Mouse (Mus musculus) midbrain, embryonic 16.5 days (tissue): ENCODE measurements around the gene Glrp1. TPM values are rescaled to one million over a fixed set of nuclear protein-coding genes. Genes with fewer than 3 reads are reported as not detected.

Experiments used
- ATAC-seq: fragments of 200-750 bp; cut with Nextera tagmentation; 2 replicates; pipeline ENCODE4 v1.8.0; 2017; ENCODE audit warnings: moderate TSS enrichment
- H3K27ac ChIP-seq: fragments of 300-500 bp; sonication (generic); 2 replicates; pipeline ENCODE4 v1.5.1; 2014; ENCODE audit warnings: mild to moderate bottlenecking, low read length, mixed read lengths
- H3K27me3 ChIP-seq: fragments of 300-500 bp; sonication (generic); 2 replicates; pipeline ENCODE4 v1.6.1; 2014; ENCODE audit warnings: low read depth, low read length, mixed read lengths; ENCODE audit not compliant: control insufficient read depth, insufficient read depth
- H3K36me3 ChIP-seq: fragments of 300-500 bp; sonication (generic); 2 replicates; pipeline ENCODE4 v1.6.1; 2014; ENCODE audit warnings: mild to moderate bottlenecking, low read length, moderate library complexity, mixed read lengths; ENCODE audit not compliant: control insufficient read depth, insufficient read depth
- H3K4me1 ChIP-seq: fragments of 300-500 bp; sonication (generic); 2 replicates; pipeline ENCODE4 v1.6.1; 2014; ENCODE audit warnings: mild to moderate bottlenecking, low read length, mixed read lengths; ENCODE audit not compliant: control insufficient read depth, insufficient read depth
- H3K4me2 ChIP-seq: fragments of 300-500 bp; sonication (generic); 2 replicates; pipeline ENCODE4 v1.6.1; 2014; ENCODE audit warnings: mild to moderate bottlenecking, low read length, mixed read lengths
- H3K4me3 ChIP-seq: fragments of 300-500 bp; sonication (generic); 2 replicates; pipeline ENCODE4 v1.5.1; 2014; ENCODE audit warnings: low read depth, mild to moderate bottlenecking, low read length, moderate library complexity, mixed read lengths
- H3K9ac ChIP-seq: fragments of 300-500 bp; sonication (generic); 2 replicates; pipeline ENCODE4 v1.6.1; 2014; ENCODE audit warnings: low read depth, low read length, mixed read lengths
- H3K9me3 ChIP-seq: fragments of 300-500 bp; sonication (generic); replicated peaks from 2 replicates; pipeline ENCODE4 v1.6.1; 2014; ENCODE audit warnings: mild to moderate bottlenecking, low read length, mixed read lengths; ENCODE audit not compliant: control insufficient read depth, poor library complexity, severe bottlenecking
- WGBS: fragments of 180-500 bp; shearing (Covaris S2); extraction: QIAGEN DNeasy Blood & Tissue Kit; methylation state at CpG from one replicate; pipeline ENCODE4 v1.1.7; 2014; 5-methylcytosine and 5-hydroxymethylcytosine counted together
- polyA plus RNA-seq: library from polyadenylated mRNA; unstranded; fragments of >200 nt; fragmentation: Nextera tagmentation; extraction: Ambion mirVana; gene quantifications from 2 replicates; pipeline ENCODE4 v1.2.1, GENCODE M21; 2015

The Glrp1 gene
- polyA plus RNA-seq, 1 experiment from 2014 or later, result not detected

DNA sequence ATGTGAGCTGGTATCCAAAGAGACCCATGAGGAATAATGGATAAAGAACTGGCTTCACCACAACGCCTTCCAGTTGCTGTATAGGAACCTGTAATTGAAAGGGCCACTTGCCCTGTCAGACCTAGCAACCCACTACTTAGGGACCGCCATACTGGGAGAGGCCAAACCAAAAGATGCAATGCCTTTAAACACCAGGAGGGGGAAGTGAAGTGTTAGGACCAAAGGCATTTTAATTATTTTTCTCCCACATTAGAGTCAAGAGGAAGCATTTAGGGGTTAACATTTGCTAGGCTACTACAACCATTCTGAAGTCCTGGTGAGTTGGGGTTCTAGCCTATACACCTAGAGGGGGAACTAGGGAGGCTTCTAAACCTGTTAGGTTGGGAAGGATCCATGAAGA is 36.0 kb downstream of the Glrp1 start:
- H3K4me2 ChIP-seq, result no peak overlapping the region
- no peak for ATAC-seq
- H3K4me1 ChIP-seq, result peaks cover 8% of the 10 kb centered on the region
- H3K4me3 ChIP-seq, result no peak overlapping the region
- no peaks in the 10 kb centered on the region for H3K36me3 ChIP-seq
- H3K27me3 ChIP-seq, result no peaks in the 10 kb centered on the region
- H3K27ac ChIP-seq, result no peak overlapping the region
- no peak overlapping the region for H3K9ac ChIP-seq
- 78% methylated on average over 2 of the region's 2 CpGs for whole genome bisulfite sequencing
- no peaks in the 10 kb centered on the region for H3K9me3 ChIP-seq

DNA sequence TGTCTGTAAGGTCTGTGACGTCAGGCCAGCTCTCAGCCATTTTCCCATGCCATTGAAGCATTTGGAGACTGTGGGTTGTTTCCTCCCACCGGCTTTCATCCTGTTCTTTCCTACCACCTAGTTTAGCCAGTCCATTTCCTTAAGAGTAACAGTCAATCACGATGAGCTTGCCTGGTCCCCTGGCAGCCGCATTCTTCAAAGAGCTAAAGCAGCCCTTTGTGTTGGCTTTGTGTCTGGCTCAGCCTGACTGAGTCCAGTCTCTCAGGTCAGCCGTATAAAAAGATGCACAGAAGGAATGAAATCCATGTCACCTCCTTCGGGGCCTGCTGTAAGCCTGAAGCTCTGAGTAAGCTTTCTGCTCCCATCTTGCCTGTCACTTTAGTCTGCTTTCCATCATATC is 37.6 kb downstream of the Glrp1 start:
- Histone ChIP-seq H3K4me1 (peaks cover 3% of the 10 kb centered on the region; the same call in 1 of the 2 replicates), H3K27me3 (no peaks in the 10 kb centered on the region), H3K36me3 (no peaks in the 10 kb centered on the region), H3K9ac (0 out of 2 replicates have a peak overlapping the region, but pooled peaks have one; percentile 5), H3K27ac (peak overlapping the region; percentile 44), H3K9me3 (no peaks in the 10 kb centered on the region), H3K4me3 (no peak overlapping the region), H3K4me2 (no peak overlapping the region)
- WGBS, result 11% methylated on average over 6 of the region's 6 CpGs
- peak; percentile 44; the same call in 1 of the 2 replicates for ATAC-seq

DNA sequence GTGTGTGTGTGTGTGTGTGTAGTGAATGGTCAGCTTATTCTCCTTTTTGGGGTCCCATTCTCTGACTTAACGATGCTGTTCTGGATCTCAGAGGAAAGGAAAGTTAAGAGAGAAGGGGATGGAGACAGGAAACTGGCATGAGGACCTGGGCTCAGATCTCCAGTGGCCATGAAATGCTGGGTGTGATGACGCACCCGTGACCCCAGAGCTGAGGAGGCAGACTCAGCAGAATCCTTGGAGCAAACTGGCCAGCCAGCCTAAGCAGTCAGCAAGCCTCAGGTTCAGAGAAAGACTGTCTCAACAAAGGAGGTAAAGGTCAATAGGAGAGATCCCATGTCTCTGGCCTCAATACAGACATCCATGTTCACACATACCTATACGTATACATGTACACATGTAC is 40.1 kb downstream of the Glrp1 start:
- H3K36me3 ChIP-seq, result no peaks in the 10 kb centered on the region
- H3K4me1 ChIP-seq, result peaks cover 3% of the 10 kb centered on the region; the same call in 1 of the 2 replicates
- H3K27me3 ChIP-seq, result no peaks in the 10 kb centered on the region
- WGBS, result 96% methylated on average over 4 of the region's 4 CpGs
- H3K9ac ChIP-seq, result no peak overlapping the region
- no peak for ATAC-seq
- no peak overlapping the region for H3K4me3 ChIP-seq
- no peak overlapping the region for H3K27ac ChIP-seq
- H3K9me3 ChIP-seq, result no peaks in the 10 kb centered on the region
- no peak overlapping the region for H3K4me2 ChIP-seq

DNA sequence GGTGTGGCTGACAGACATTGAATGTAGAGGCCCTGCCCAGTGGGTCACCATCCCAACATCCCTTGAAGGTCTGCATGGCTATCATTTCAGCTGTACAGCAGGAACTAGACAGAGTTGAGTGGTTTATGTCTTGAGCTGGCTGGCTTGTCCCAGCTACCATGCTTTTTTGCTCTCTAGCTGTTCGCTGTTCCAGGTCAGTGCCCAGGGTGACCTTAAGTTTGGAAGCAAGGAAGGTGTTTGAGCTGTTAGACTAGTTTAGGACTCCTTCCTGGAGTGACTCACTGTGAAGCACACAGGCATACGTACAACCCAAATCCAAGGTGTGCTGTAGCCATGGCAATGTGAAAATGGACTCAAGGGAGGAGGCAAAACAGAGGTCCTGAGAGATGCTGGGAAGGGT is 41.5 kb downstream of the Glrp1 start:
- Histone ChIP-seq H3K4me1 (peaks cover 3% of the 10 kb centered on the region; the same call in 1 of the 2 replicates), H3K4me3 (no peak overlapping the region), H3K36me3 (no peaks in the 10 kb centered on the region), H3K27ac (no peak overlapping the region), H3K27me3 (no peaks in the 10 kb centered on the region), H3K9me3 (no peaks in the 10 kb centered on the region), H3K9ac (no peak overlapping the region), H3K4me2 (no peak overlapping the region)
- no peak for ATAC-seq
- 92% methylated on average over 2 of the region's 2 CpGs for WGBS

DNA sequence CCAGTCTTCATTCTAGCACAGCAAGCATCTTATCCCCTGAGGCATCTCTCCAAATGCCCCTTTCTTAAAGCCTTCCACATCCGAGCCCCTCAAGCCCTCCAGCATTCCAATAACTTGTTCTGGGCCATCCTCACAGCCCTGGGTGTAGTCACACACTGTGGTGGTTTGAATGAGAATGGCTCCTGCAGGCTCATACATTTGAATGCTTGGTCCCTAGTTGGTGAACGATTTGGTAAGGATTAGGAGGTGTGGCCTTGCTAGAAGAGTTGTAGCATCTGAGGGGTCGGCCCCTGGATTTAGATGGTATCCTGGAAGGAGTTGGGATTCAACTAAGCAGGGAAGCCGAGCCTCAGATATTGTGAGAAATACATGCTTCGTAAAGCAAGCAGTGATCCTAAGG is 42.0 kb downstream of the Glrp1 start:
- 80% methylated on average over 5 of the region's 5 CpGs for WGBS
- ATAC-seq, result no peak

DNA sequence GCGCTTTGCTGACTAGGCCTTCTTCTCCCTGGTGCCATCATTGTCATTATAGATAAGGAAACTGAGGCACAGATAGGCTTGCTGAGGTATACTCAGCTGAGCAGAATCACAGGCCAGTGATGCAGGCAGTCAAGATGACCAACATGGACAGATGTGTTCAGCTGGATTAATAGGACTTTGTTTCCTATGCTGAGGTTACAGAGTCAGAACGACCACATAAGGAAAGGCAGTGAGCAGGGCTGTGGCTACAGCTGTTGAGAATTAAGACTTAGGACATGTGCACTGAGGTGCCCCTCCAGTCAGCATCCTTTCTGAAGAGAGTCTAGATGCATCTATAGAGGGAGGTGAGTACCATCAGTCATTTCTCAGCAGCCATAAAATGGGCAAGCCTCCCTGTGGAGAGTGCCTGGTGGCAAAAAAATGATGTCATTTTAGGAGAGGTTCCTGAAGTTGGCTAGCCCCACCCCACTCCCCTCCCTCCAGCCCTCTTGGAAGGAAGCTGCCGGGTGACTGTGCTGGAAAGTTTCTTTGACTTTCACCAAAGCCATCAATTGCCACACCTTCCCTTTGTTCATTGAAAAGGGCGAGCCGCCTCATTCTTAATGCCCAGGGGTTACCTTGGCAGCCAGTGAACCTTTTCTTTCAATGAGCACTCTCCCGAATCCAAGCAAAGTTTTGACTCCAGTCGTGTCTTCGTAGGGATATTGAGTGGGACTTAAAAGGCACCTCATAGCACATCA is 43.4 kb downstream of the Glrp1 start:
- Histone ChIP-seq H3K4me2 (no peak overlapping the region), H3K27me3 (no peaks in the 10 kb centered on the region), H3K4me1 (peaks cover 3% of the 10 kb centered on the region; the same call in 1 of the 2 replicates), H3K4me3 (no peak overlapping the region), H3K36me3 (no peaks in the 10 kb centered on the region), H3K9me3 (no peaks in the 10 kb centered on the region), H3K9ac (no peak overlapping the region), H3K27ac (no peak overlapping the region)
- 69% methylated on average over 8 of the region's 8 CpGs for WGBS
- ATAC-seq, result no peak

More for the DNA sequence above, 42.0 kb downstream of the Glrp1 start:
- H3K27me3 ChIP-seq, result no peaks in the 10 kb centered on the region
- peaks cover 3% of the 10 kb centered on the region; the same call in 1 of the 2 replicates for H3K4me1 ChIP-seq
- no peak overlapping the region for H3K4me3 ChIP-seq
- no peaks in the 10 kb centered on the region for H3K9me3 ChIP-seq
- H3K9ac ChIP-seq, result no peak overlapping the region
- H3K4me2 ChIP-seq, result no peak overlapping the region
- no peaks in the 10 kb centered on the region for H3K36me3 ChIP-seq
- no peak overlapping the region for H3K27ac ChIP-seq

DNA sequence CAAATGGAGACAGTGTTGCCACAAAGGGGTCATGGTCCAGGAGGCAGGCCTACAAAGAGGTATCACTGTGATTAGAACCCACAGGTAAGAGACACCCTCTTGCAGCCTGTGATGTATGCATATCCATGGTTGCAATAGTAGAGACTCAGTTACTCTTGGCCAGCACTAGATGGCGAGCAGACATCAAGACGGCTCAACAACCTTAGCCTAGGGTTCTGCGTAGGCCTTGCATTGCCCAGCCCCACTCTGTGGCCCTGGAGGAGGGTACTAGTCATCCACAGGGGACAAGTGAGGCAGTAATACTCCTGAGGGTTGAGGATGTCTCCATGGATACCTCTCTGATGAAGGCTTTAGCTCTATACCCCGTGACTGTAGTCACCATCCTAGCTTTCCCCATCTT is 44.1 kb downstream of the Glrp1 start:
- Histone ChIP-seq H3K27me3 (no peaks in the 10 kb centered on the region), H3K4me1 (peaks cover 3% of the 10 kb centered on the region; the same call in 1 of the 2 replicates), H3K27ac (no peak overlapping the region), H3K9ac (no peak overlapping the region), H3K9me3 (no peaks in the 10 kb centered on the region), H3K36me3 (no peaks in the 10 kb centered on the region), H3K4me3 (no peak overlapping the region), H3K4me2 (no peak overlapping the region)
- 74% methylated on average over 4 of the region's 4 CpGs for WGBS
- ATAC-seq, result no peak

DNA sequence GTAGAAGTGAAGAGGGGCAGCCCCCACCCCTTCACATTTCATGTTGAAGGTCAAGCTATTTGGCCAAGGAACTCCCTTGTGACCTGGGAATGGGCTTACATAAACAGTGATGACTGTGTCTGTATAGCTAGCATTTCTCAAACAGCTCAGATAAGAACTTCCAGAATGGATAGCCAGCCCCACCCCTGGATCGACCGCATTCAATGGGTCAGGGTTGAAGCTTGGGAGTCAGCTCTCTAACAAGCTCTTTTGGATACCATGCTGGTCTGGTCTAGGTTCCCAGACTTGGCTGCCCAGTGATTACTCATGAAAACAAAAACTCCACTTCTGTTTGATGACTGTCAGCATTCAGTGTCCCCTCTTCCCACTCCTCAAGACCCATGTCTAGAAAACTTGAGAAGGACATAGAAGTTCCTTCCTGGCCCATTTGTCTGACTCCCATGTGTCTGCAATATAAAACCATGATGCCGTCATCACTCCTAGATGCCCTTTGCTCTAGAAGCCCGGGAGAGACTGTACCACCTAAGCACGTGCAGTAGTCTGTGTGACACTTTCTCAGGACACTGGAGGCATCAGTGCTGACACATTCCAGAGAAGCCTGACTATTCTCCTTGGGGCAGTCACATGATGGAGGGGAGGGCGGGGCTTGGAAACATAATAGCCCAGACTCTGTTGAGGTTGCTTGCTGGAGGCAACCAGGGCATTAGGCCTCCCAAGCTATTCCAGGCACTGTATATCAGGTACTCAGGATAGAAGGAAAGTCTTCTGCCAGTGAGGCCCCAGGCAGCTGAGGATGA is 45.6 kb downstream of the Glrp1 start:
- no peaks in the 10 kb centered on the region for H3K27me3 ChIP-seq
- no peak overlapping the region for H3K4me3 ChIP-seq
- H3K9me3 ChIP-seq, result no peaks in the 10 kb centered on the region
- peaks cover 6% of the 10 kb centered on the region; the same call in 1 of the 2 replicates for H3K4me1 ChIP-seq
- no peak overlapping the region for H3K9ac ChIP-seq
- 84% methylated on average over 6 of the region's 6 CpGs for WGBS
- no peak overlapping the region for H3K27ac ChIP-seq
- no peak for ATAC-seq
- no peaks in the 10 kb centered on the region for H3K36me3 ChIP-seq
- H3K4me2 ChIP-seq, result no peak overlapping the region

DNA sequence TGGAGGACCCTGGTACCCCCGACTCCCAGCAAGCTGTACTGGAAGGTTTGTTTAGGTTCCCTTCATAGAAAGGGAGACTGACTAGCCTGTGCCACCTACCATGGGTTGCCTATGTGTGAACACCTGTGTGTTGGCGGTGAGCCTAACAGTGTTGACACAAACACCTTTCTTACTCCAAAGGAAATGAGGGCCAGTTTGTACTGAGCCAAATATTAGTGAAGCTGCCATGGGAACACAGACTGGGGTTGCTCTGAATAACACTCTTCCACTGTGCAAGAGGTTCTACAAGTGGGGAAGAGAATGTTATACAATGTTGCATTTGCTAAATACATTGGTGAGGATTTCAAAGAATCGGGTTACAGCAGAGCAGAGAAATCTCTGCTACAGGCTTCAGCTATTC is 46.6 kb downstream of the Glrp1 start:
- no peak overlapping the region for H3K4me3 ChIP-seq
- no peak overlapping the region for H3K4me2 ChIP-seq
- 89% methylated on average over 3 of the region's 3 CpGs for WGBS
- no peaks in the 10 kb centered on the region; the same call in 1 of the 2 replicates for H3K9me3 ChIP-seq
- no peak overlapping the region for H3K9ac ChIP-seq
- ATAC-seq, result no peak
- H3K27ac ChIP-seq, result no peak overlapping the region
- H3K27me3 ChIP-seq, result no peaks in the 10 kb centered on the region
- no peaks in the 10 kb centered on the region for H3K36me3 ChIP-seq
- peaks cover 6% of the 10 kb centered on the region; the same call in 1 of the 2 replicates for H3K4me1 ChIP-seq
